Mouse (Mus musculus) CH12.LX (cell line): ENCODE data around the gene Spic. TPM values are rescaled to one million over a fixed set of nuclear protein-coding genes. Genes with fewer than 3 reads are reported as not detected.
A peak's percentile ranks its signal among the peaks of the same experiment; 100 is the strongest.

Source experiments
- DNase-seq: peaks from one replicate; pipeline ENCODE4 v3.0.0-alpha.2; 2013; ENCODE audit errors: extremely low read depth
- H3K27ac ChIP-seq: 2 replicates; pipeline ENCODE4 v1.5.1; 2012; ENCODE audit warnings: low read depth, mild to moderate bottlenecking, control low read depth, moderate library complexity; ENCODE audit not compliant: insufficient read depth
- H3K27me3 ChIP-seq: replicated peaks from 2 replicates; pipeline ENCODE3; 2012; ENCODE audit warnings: inconsistent platforms
- H3K36me3 ChIP-seq, 2 experiments: replicated peaks in 1 of 2; 2 replicates each; pipeline versions ENCODE3 to v1.6.1; 2012; ENCODE audit warnings: inconsistent platforms in 1 of 2, low read length in 1 of 2, mild to moderate bottlenecking in 1 of 2, mixed read lengths in 1 of 2, moderate library complexity in 1 of 2; ENCODE audit not compliant: control insufficient read depth in 1 of 2, insufficient read depth in 1 of 2
- H3K4me1 ChIP-seq, 2 experiments: 2 replicates each; pipeline ENCODE4 v1.6.1; 2012; ENCODE audit warnings: inconsistent platforms in 1 of 2, moderate library complexity in 1 of 2; ENCODE audit not compliant: insufficient read depth in 2 of 2, control insufficient read depth in 1 of 2
- H3K4me2 ChIP-seq: 2 replicates; pipeline ENCODE4 v1.6.1; 2012; ENCODE audit warnings: low read depth, mild to moderate bottlenecking, control low read depth; ENCODE audit not compliant: poor library complexity, insufficient read depth, severe bottlenecking
- H3K4me3 ChIP-seq, 3 experiments: fragments of 150-350 bp in 1 of 3; sonication (generic) in 1 of 3; replicated peaks in 1 of 3; 2 replicates each; pipeline versions ENCODE3 to v1.5.1; 2011 to 2012; ENCODE audit warnings: low read depth in 2 of 3, low read length in 2 of 3, mild to moderate bottlenecking in 2 of 3, moderate library complexity in 2 of 3, control low read depth in 1 of 3, improper control_type of control experiment in 1 of 3, inconsistent platforms in 1 of 3, mixed read lengths in 1 of 3; ENCODE audit not compliant: poor library complexity in 1 of 3
- H3K79me2 ChIP-seq: replicated peaks from 2 replicates; pipeline ENCODE4 v1.6.1; 2012; ENCODE audit warnings: mild to moderate bottlenecking, moderate library complexity; ENCODE audit not compliant: control insufficient read depth, poor library complexity, insufficient read depth, severe bottlenecking; ENCODE audit errors: extremely low read depth
- H3K9ac ChIP-seq: 2 replicates; pipeline ENCODE4 v1.6.1; 2012; ENCODE audit warnings: low read depth, mild to moderate bottlenecking, control low read depth, moderate library complexity; ENCODE audit not compliant: insufficient read depth
- H3K9me3 ChIP-seq: replicated peaks from 2 replicates; pipeline ENCODE3; 2012; ENCODE audit warnings: low read length, inconsistent platforms, mixed read lengths
- BHLHE40 ChIP-seq: IDR thresholded peaks from 2 replicates; pipeline ENCODE4 v1.6.1; 2011; ENCODE audit warnings: mild to moderate bottlenecking, low read depth, low read length, improper control_type of control experiment
- CHD1 ChIP-seq: IDR thresholded peaks from 2 replicates; pipeline ENCODE4 v1.6.1; 2012; ENCODE audit warnings: low read depth, low read length, improper control_type of control experiment, inconsistent platforms
- CHD2 ChIP-seq: IDR thresholded peaks from 2 replicates; pipeline ENCODE4 v1.6.1; 2011; ENCODE audit warnings: low read length, improper control_type of control experiment
- CTCF ChIP-seq, 2 experiments: IDR thresholded peaks in 1 of 2; conservative IDR thresholded peaks in 1 of 2; 2 replicates each; pipeline ENCODE4 v1.5.1; 2011 to 2012; ENCODE audit warnings: low read depth in 2 of 2, low read length in 2 of 2, improper control_type of control experiment in 1 of 2, inconsistent platforms in 1 of 2, mild to moderate bottlenecking in 1 of 2, moderate library complexity in 1 of 2
- E2F4 ChIP-seq: IDR thresholded peaks from 2 replicates; pipeline ENCODE4 v1.6.1; 2011; ENCODE audit warnings: low read depth, low read length, improper control_type of control experiment; ENCODE audit not compliant: insufficient replicate concordance
- ELF1 ChIP-seq: IDR thresholded peaks from 2 replicates; pipeline ENCODE4 v1.6.1; 2014; ENCODE audit warnings: low read depth, mild to moderate bottlenecking, inconsistent platforms, low read length, improper control_type of control experiment
- EP300 ChIP-seq: IDR thresholded peaks from 2 replicates; pipeline ENCODE4 v1.6.1; 2011; ENCODE audit warnings: low read length, improper control_type of control experiment
- ETS1 ChIP-seq: conservative IDR thresholded peaks from 2 replicates; pipeline ENCODE4 v1.6.1; 2012; ENCODE audit warnings: low read depth, mild to moderate bottlenecking, inconsistent platforms, low read length, improper control_type of control experiment, moderate library complexity
- GABPA ChIP-seq: IDR thresholded peaks from 2 replicates; pipeline ENCODE4 v1.6.1; 2012; ENCODE audit warnings: low read depth, low read length, improper control_type of control experiment, inconsistent platforms; ENCODE audit not compliant: insufficient replicate concordance
- HCFC1 ChIP-seq: IDR thresholded peaks from 2 replicates; pipeline ENCODE4 v1.6.1; 2012; ENCODE audit warnings: low read depth, mild to moderate bottlenecking, inconsistent platforms, low read length, improper control_type of control experiment
- IRF4 ChIP-seq: IDR thresholded peaks from 2 replicates; pipeline ENCODE4 v1.6.1; 2014; ENCODE audit warnings: low read depth, mild to moderate bottlenecking, inconsistent platforms, low read length, improper control_type of control experiment
- JUN ChIP-seq: IDR thresholded peaks from 2 replicates; pipeline ENCODE4 v1.6.1; 2011; ENCODE audit warnings: low read depth, mild to moderate bottlenecking, low read length, improper control_type of control experiment, moderate library complexity; ENCODE audit not compliant: insufficient read depth
- JUND ChIP-seq: conservative IDR thresholded peaks from 2 replicates; pipeline ENCODE4 v1.6.1; 2011; ENCODE audit warnings: low read depth, low read length, improper control_type of control experiment
- KAT2A ChIP-seq: IDR thresholded peaks from 2 replicates; pipeline ENCODE4 v1.6.1; 2012; ENCODE audit warnings: low read length, improper control_type of control experiment, inconsistent platforms; ENCODE audit not compliant: insufficient replicate concordance
- MAFK ChIP-seq: IDR thresholded peaks from 2 replicates; pipeline ENCODE4 v1.6.1; 2011; ENCODE audit warnings: low read length, improper control_type of control experiment; ENCODE audit not compliant: insufficient replicate concordance
- MAX ChIP-seq: IDR thresholded peaks from 2 replicates; pipeline ENCODE4 v1.6.1; 2011; ENCODE audit warnings: low read length, improper control_type of control experiment
- MAZ ChIP-seq: IDR thresholded peaks from 2 replicates; pipeline ENCODE4 v1.6.1; 2012; ENCODE audit warnings: low read depth, mild to moderate bottlenecking, inconsistent platforms, low read length, improper control_type of control experiment, moderate library complexity
- MEF2A ChIP-seq: IDR thresholded peaks from 2 replicates; pipeline ENCODE4 v1.6.1; 2014; ENCODE audit warnings: low read depth, mild to moderate bottlenecking, inconsistent platforms, low read length, improper control_type of control experiment, borderline replicate concordance
- MXI1 ChIP-seq: IDR thresholded peaks from 2 replicates; pipeline ENCODE4 v1.6.1; 2011; ENCODE audit warnings: mild to moderate bottlenecking, low read depth, low read length, improper control_type of control experiment
- MYC ChIP-seq: IDR thresholded peaks from 2 replicates; pipeline ENCODE4 v1.6.1; 2011; ENCODE audit warnings: low read depth, mild to moderate bottlenecking, improper control_type of control experiment, low read length
- NELFE ChIP-seq: IDR thresholded peaks from 2 replicates; pipeline ENCODE4 v1.6.1; 2011; ENCODE audit warnings: low read depth, low read length, improper control_type of control experiment
- NRF1 ChIP-seq: IDR thresholded peaks from 2 replicates; pipeline ENCODE4 v1.6.1; 2014; ENCODE audit warnings: low read depth, mild to moderate bottlenecking, inconsistent platforms, low read length, improper control_type of control experiment, moderate library complexity
- PAX5 ChIP-seq: IDR thresholded peaks from 2 replicates; pipeline ENCODE4 v1.6.1; 2012; ENCODE audit warnings: low read length, inconsistent platforms, mixed read lengths
- POLR2A ChIP-seq: IDR thresholded peaks from 2 replicates; pipeline ENCODE4 v1.6.1; 2011; ENCODE audit warnings: low read depth, mild to moderate bottlenecking, improper control_type of control experiment, low read length
- POLR2AphosphoS2 ChIP-seq: IDR thresholded peaks from 2 replicates; pipeline ENCODE4 v1.6.1; 2011; ENCODE audit warnings: low read depth, low read length, improper control_type of control experiment
- RAD21 ChIP-seq: IDR thresholded peaks from 2 replicates; pipeline ENCODE4 v1.6.1; 2011; ENCODE audit warnings: low read depth, mild to moderate bottlenecking, low read length, improper control_type of control experiment, moderate library complexity
- RCOR1 ChIP-seq: conservative IDR thresholded peaks from 2 replicates; pipeline ENCODE4 v1.6.1; 2012; ENCODE audit warnings: low read depth, mild to moderate bottlenecking, inconsistent platforms, low read length, improper control_type of control experiment
- SIN3A ChIP-seq: IDR thresholded peaks from 2 replicates; pipeline ENCODE4 v1.6.1; 2012; ENCODE audit warnings: low read length, improper control_type of control experiment, inconsistent platforms
- SMC3 ChIP-seq: IDR thresholded peaks from 2 replicates; pipeline ENCODE4 v1.6.1; 2011; ENCODE audit warnings: low read depth, low read length, improper control_type of control experiment
- TBP ChIP-seq: conservative IDR thresholded peaks from 2 replicates; pipeline ENCODE4 v1.6.1; 2011; ENCODE audit warnings: low read depth, low read length, improper control_type of control experiment
- TCF12 ChIP-seq: IDR thresholded peaks from 2 replicates; pipeline ENCODE4 v1.6.1; 2014; ENCODE audit warnings: low read depth, mild to moderate bottlenecking, inconsistent platforms, low read length, improper control_type of control experiment
- UBTF ChIP-seq: IDR thresholded peaks from 2 replicates; pipeline ENCODE4 v1.6.1; 2012; ENCODE audit warnings: low read depth, mild to moderate bottlenecking, inconsistent platforms, low read length, improper control_type of control experiment, moderate library complexity
- ZC3H11A ChIP-seq: IDR thresholded peaks from 2 replicates; pipeline ENCODE4 v1.6.1; 2012; ENCODE audit warnings: low read depth, mild to moderate bottlenecking, inconsistent platforms, low read length, improper control_type of control experiment
- ZKSCAN1 ChIP-seq: IDR thresholded peaks from 2 replicates; pipeline ENCODE4 v1.6.1; 2012; ENCODE audit warnings: low read depth, inconsistent platforms, low read length, improper control_type of control experiment, borderline replicate concordance
- ZMIZ1 ChIP-seq: IDR thresholded peaks from 2 replicates; pipeline ENCODE4 v1.6.1; 2012; ENCODE audit warnings: low read depth, mild to moderate bottlenecking, inconsistent platforms, low read length, improper control_type of control experiment
- ZNF384 ChIP-seq: IDR thresholded peaks from 2 replicates; pipeline ENCODE4 v1.6.1; 2012; ENCODE audit warnings: low read depth, low read length, improper control_type of control experiment, inconsistent platforms
- dilution Hi-C: fragments of 300-500 bp; cut with MboI; formaldehyde crosslinking; loops from 2 replicates; pipeline ENCODE4 v1.14.3; 2020; ENCODE audit warnings: low sequenced_read_pairs; ENCODE audit not compliant: extremely low pct_unique_long_range_greater_than_20kb, extremely low pct_ligation_motif_present
- in situ Hi-C: fragments of 300-500 bp; cut with MboI; formaldehyde crosslinking; loops from 3 replicates; pipeline ENCODE4 v1.14.3; 2019; ENCODE audit warnings: low sequenced_read_pairs, low pct_ligation_motif_present, low pct_unique_long_range_greater_than_20kb, mixed read lengths
- polyA plus RNA-seq: library from polyadenylated mRNA; unstranded; fragments of >175 nt; gene quantifications from 2 replicates; pipeline ENCODE4 v1.2.1, GENCODE M21; 2012; ENCODE audit warnings: low read depth; ENCODE audit not compliant: insufficient read length
- total RNA-seq, 2 experiments: library from RNA; depleted of rRNA; stranded (reverse); fragments of 300-350 nt in 1 of 2; fragments of >200 nt in 1 of 2; gene quantifications; 2 replicates each; pipeline ENCODE4 v1.2.3; 2012 to 2014

Spic gene
- total and polyA plus RNA-seq, 3 experiments, result 0.13 to 1.3 (median 1.2) TPM

- Histone ChIP-seq H3K79me2 (peaks cover 19% of the 10 kb centered on the region), H3K27ac (0 out of 2 replicates have a peak within 1 kb of the TSS, but pooled peaks have one; percentile 0), H3K4me1 (peaks cover 2 to 16% of the 10 kb centered on the region in 2 experiments; a peak in 2 of 4 replicates), H3K27me3 (no peaks in the 10 kb centered on the region), H3K9me3 (no peaks in the 10 kb centered on the region), H3K4me2 (peak within 1 kb of the TSS; percentile 92), H3K9ac (peak within 1 kb of the TSS; percentile 87), H3K36me3 (peaks cover 0 to 13% of the 10 kb centered on the region in 2 experiments), H3K4me3 (peak within 1 kb of the TSS; percentile 72 to 90 (median 84))
- peak; percentile 82 for DNase-seq
- in situ Hi-C loops (loop anchor here (5.0 kb wide), 1 partner anchor 349 kb away; no protein-coding TSS in a partner anchor), dilution Hi-C loops (no loop called here)
- TF ChIP-seq PAX5 (no peak), MEF2A (0 out of 2 replicates have a peak, but pooled peaks have one; percentile 11), RCOR1 (no peak; the same call in 1 of the 2 replicates), ZMIZ1 (peak; percentile 60; the same call in 1 of the 2 replicates), HCFC1 (peak; percentile 89), RAD21 (no peak; the same call in 1 of the 2 replicates), POLR2A (peak; percentile 84), CHD1 (no peak), SIN3A (peak; percentile 79; the same call in 1 of the 2 replicates), CHD2 (peak; percentile 78), ZKSCAN1 (no peak), EP300 (no peak), POLR2AphosphoS2 (0 out of 2 replicates have a peak, but pooled peaks have one; percentile 68), ZNF384 (no peak), MAZ (peak; percentile 71; the same call in 1 of the 2 replicates), ZC3H11A (peak; percentile 100), NELFE (peak; percentile 85), MXI1 (peak; percentile 76), SMC3 (no peak), UBTF (no peak), MAX (peak; percentile 44; the same call in 1 of the 2 replicates), MAFK (no peak), IRF4 (peak; percentile 65), TCF12 (peak; percentile 70), NRF1 (peak; percentile 90), ETS1 (no peak; the same call in 1 of the 2 replicates), CTCF (conservative IDR thresholded peaks at IDR 0.05 in 1 of 2, IDR thresholded peaks at IDR 0.05 in 1 of 2; ENCODE audit: low read depth in 2 of 2, low read length in 2 of 2) (no peak), E2F4 (0 out of 2 replicates have a peak, but pooled peaks have one; percentile 63), KAT2A (peak; percentile 80; the same call in 1 of the 2 replicates), JUND (peak; percentile 13; the same call in 1 of the 2 replicates), JUN (peak; percentile 17; the same call in 1 of the 2 replicates), MYC (peak; percentile 79), BHLHE40 (peak; percentile 77), TBP (peak; percentile 98), GABPA (no peak; the same call in 1 of the 2 replicates), ELF1 (peak; percentile 64)
These were observed 46.0 kb upstream of the Spic start, which contains the start of gene Arl1 for GRCm38 (mm10) chr10:88730571-88731495. Arl1 (plus strand) TSS chr10:88730858.
